Mouse (Mus musculus) lung, postnatal 0 days (tissue): Measurements from ENCODE around the gene Rhoj.
"Not testable (repeated sequence)": the region's sequence is repeated elsewhere in the genome, so short reads cannot be mapped to it uniquely, and the experiment has no call there.

Experiments used
- CTCF ChIP-seq: IDR thresholded peaks from 2 replicates; pipeline ENCODE4 v1.5.1; 2016; ENCODE audit warnings: antibody characterized with exemption, mild to moderate bottlenecking
- EP300 ChIP-seq: IDR thresholded peaks from 2 replicates; pipeline ENCODE4 v1.6.1; 2016; ENCODE audit warnings: antibody characterized with exemption, mild to moderate bottlenecking, control low read depth

- TF ChIP-seq CTCF, EP300: not testable (repeated sequence)
These were observed 124.3 kb downstream of the Rhoj start for GRCm38 (mm10) chr12:75432400-75432799.
